Mouse (Mus musculus): ENCODE data around the gene Vmn1r14. TPM values are rescaled to one million over a fixed set of nuclear protein-coding genes. Genes with fewer than 3 reads are reported as not detected.

Gene Vmn1r14
- polyA plus RNA-seq, 1 experiment from 2014 or later: not detected

Other genes starting within 250 kb of the Vmn1r14 start
- gene Vmn1r6, start 234.4 kb upstream of the Vmn1r14 start, polyA plus RNA-seq (2014; fragmentation: Nextera tagmentation; extraction: Ambion mirVana): not detected in 2 replicates
- not detected in 2 replicates for gene Vmn1r7, start 206.4 kb upstream of the Vmn1r14 start, polyA plus RNA-seq (2014; fragmentation: Nextera tagmentation; extraction: Ambion mirVana)
- not detected in 2 replicates for gene Vmn1r8, start 199.4 kb upstream of the Vmn1r14 start, polyA plus RNA-seq (2014; fragmentation: Nextera tagmentation; extraction: Ambion mirVana)
- gene Vmn1r9, start 164.9 kb upstream of the Vmn1r14 start, polyA plus RNA-seq (2014; fragmentation: Nextera tagmentation; extraction: Ambion mirVana): not detected in 2 replicates
- gene Vmn1r10, start 122.2 kb upstream of the Vmn1r14 start, polyA plus RNA-seq (2014; fragmentation: Nextera tagmentation; extraction: Ambion mirVana): not detected in 2 replicates
- gene Vmn1r11, start 98.2 kb upstream of the Vmn1r14 start, polyA plus RNA-seq (2014; fragmentation: Nextera tagmentation; extraction: Ambion mirVana): not detected in 2 replicates
- gene Vmn1r12, start 74.8 kb upstream of the Vmn1r14 start, polyA plus RNA-seq (2014; fragmentation: Nextera tagmentation; extraction: Ambion mirVana): not detected in 2 replicates
- not detected in 2 replicates for gene Vmn1r13, start 28.4 kb upstream of the Vmn1r14 start, polyA plus RNA-seq (2014; fragmentation: Nextera tagmentation; extraction: Ambion mirVana)
- gene Vmn1r15, start 26.3 kb downstream of the Vmn1r14 start, polyA plus RNA-seq (2014; fragmentation: Nextera tagmentation; extraction: Ambion mirVana): not detected in 2 replicates
- not detected in 2 replicates for gene Vmn1r16, start 97.8 kb downstream of the Vmn1r14 start, polyA plus RNA-seq (2014; fragmentation: Nextera tagmentation; extraction: Ambion mirVana)
- gene Vmn1r17, start 132.0 kb downstream of the Vmn1r14 start, polyA plus RNA-seq (2014; fragmentation: Nextera tagmentation; extraction: Ambion mirVana): not detected in 2 replicates
- gene Vmn1r18, start 164.1 kb downstream of the Vmn1r14 start, polyA plus RNA-seq (2014; fragmentation: Nextera tagmentation; extraction: Ambion mirVana): not detected in 2 replicates
- gene Vmn1r19, start 172.1 kb downstream of the Vmn1r14 start, polyA plus RNA-seq (2014; fragmentation: Nextera tagmentation; extraction: Ambion mirVana): not detected in 2 replicates
- not detected in 2 replicates for gene Vmn1r20, start 197.2 kb downstream of the Vmn1r14 start, polyA plus RNA-seq (2014; fragmentation: Nextera tagmentation; extraction: Ambion mirVana)